ENCODE assay signal across 22 mouse cellular contexts in genomic region chr7:72990559-72991429, GRCm38 (mm10).
DNase-seq lines count a peak whose midpoint lies in the region; ATAC-seq and TF ChIP-seq lines count a peak whose summit lies in the region.
"Had no signal": no experiment of that assay in that cellular context is flagged by ENCODE, and none has a peak within 500 bp of the region (broad histone marks: within the 10 kb centered on the region; RNA-seq: fewer than 3 reads in every experiment).

No protein-coding gene starts in this region.

- no peaks in the 10 kb centered on the region for H3K27me3 ChIP-seq in hindbrain, postnatal 0 days (ENCODE audit: insufficient read depth, low read length)
- H3K27me3 ChIP-seq in hindbrain, embryonic 11.5 days (ENCODE audit: control insufficient read depth, insufficient read depth, low read length) = no peaks in the 10 kb centered on the region
- H3K27me3 ChIP-seq in megakaryocyte, embryonic 14.5 days (replicated peaks) = no peaks in the 10 kb centered on the region
- H3K27me3 ChIP-seq in intestine, embryonic 14.5 days (replicated peaks; ENCODE audit: control insufficient read depth, insufficient read depth, low read length) = no peaks in the 10 kb centered on the region
- H3K27me3 ChIP-seq: hindbrain, embryonic 12.5 days; neural tube, embryonic 12.5 days had no signal

- H3K4me2 ChIP-seq in hindbrain, postnatal 0 days (ENCODE audit: low read depth, low read length) = no peak overlapping the region
- no peak overlapping the region for H3K4me2 ChIP-seq in hindbrain, embryonic 11.5 days (replicated peaks; ENCODE audit: low read depth, low read length)
- no peak overlapping the region for H3K4me2 ChIP-seq in intestine, embryonic 14.5 days (ENCODE audit: low read length)
- H3K4me2 ChIP-seq: heart, embryonic 11.5 days; hindbrain, embryonic 12.5 days; liver, embryonic 11.5 days; neural tube, embryonic 12.5 days had no signal

- TF ChIP-seq CTCF in hindbrain, postnatal 0 days (IDR thresholded peaks at IDR 0.05; ENCODE audit: low read depth) = no peak

- no peaks in the 10 kb centered on the region for H3K36me3 ChIP-seq in hindbrain, postnatal 0 days (ENCODE audit: insufficient read depth, low read length)
- no peaks in the 10 kb centered on the region for H3K36me3 ChIP-seq in hindbrain, embryonic 11.5 days (ENCODE audit: control insufficient read depth, insufficient read depth, low read length)
- H3K36me3 ChIP-seq in megakaryocyte, embryonic 14.5 days (replicated peaks; ENCODE audit: low read length) = no peaks in the 10 kb centered on the region
- no peaks in the 10 kb centered on the region for H3K36me3 ChIP-seq in intestine, embryonic 14.5 days (ENCODE audit: control insufficient read depth, insufficient read depth, low read length)
- H3K36me3 ChIP-seq: hindbrain, embryonic 12.5 days; midbrain, embryonic 10.5 days; neural tube, embryonic 12.5 days had no signal

- H3K9me3 ChIP-seq in hindbrain, postnatal 0 days (ENCODE audit: low read length) = 0 out of 2 replicates have a peak, but pooled peaks cover 3% of the 10 kb centered on the region
- H3K9me3 ChIP-seq in hindbrain, embryonic 11.5 days (ENCODE audit: control insufficient read depth, low read length) = no peaks in the 10 kb centered on the region
- peaks cover 22% of the 10 kb centered on the region for H3K9me3 ChIP-seq in megakaryocyte, embryonic 14.5 days
- no peaks in the 10 kb centered on the region for H3K9me3 ChIP-seq in intestine, embryonic 14.5 days (ENCODE audit: control insufficient read depth, low read length)
- H3K9me3 ChIP-seq: neural tube, embryonic 12.5 days had no signal

- no peak overlapping the region for H3K27ac ChIP-seq in hindbrain, postnatal 0 days
- no peak overlapping the region for H3K27ac ChIP-seq in hindbrain, embryonic 11.5 days (ENCODE audit: low read depth, low read length)
- H3K27ac ChIP-seq in intestine, embryonic 14.5 days (ENCODE audit: low read depth) = no peak overlapping the region
- H3K27ac ChIP-seq: hindbrain, embryonic 12.5 days; midbrain, embryonic 10.5 days; neural tube, embryonic 12.5 days had no signal

- H3K9ac ChIP-seq in hindbrain, postnatal 0 days (replicated peaks; ENCODE audit: low read length) = no peak overlapping the region
- no peak overlapping the region for H3K9ac ChIP-seq in hindbrain, embryonic 11.5 days (ENCODE audit: low read depth, low read length)
- no peak overlapping the region for H3K9ac ChIP-seq in intestine, embryonic 14.5 days (ENCODE audit: low read length)
- H3K9ac ChIP-seq: forebrain, postnatal 0 days; hindbrain, embryonic 12.5 days; neural tube, embryonic 12.5 days had no signal

- no peak for ATAC-seq in hindbrain, postnatal 0 days
- ATAC-seq in hindbrain, embryonic 11.5 days (ENCODE audit: low FRiP score) = no peak
- no peak for ATAC-seq in megakaryocyte, adult 5-6 weeks (ENCODE audit: poor library complexity, severe bottlenecking)
- peak; percentile 82 for ATAC-seq in intestine, embryonic 14.5 days (replicated peaks; ENCODE audit: low FRiP score, low TSS enrichment, low read depth)
- no peak for ATAC-seq in megakaryocyte-erythroid progenitor cell, adult 5-6 weeks (replicated peaks; ENCODE audit: low FRiP score, low TSS enrichment, poor library complexity, severe bottlenecking)
- ATAC-seq: forebrain, postnatal 0 days; inflammation-experienced regulatory T-cells, adult 6 months had no signal

- DNase-seq in hindbrain, postnatal 0 days (ENCODE audit: low spot score) = peak; percentile 13
- no peak for DNase-seq in hindbrain, embryonic 11.5 days (ENCODE audit: low spot score)
- peak; percentile 57 for DNase-seq in intestine, embryonic 14.5 days (ENCODE audit: low spot score)
- DNase-seq in mesoderm, embryonic 11.5 days (ENCODE audit: low read depth, low spot score) = peak; percentile 45
- DNase-seq: cerebellum, adult 8-10 months; forebrain, postnatal 0 days; gastrocnemius, postnatal 36 days; heart, postnatal 10 days; left cerebral cortex, postnatal 4 days; lung, adult 18-20 months; lung, postnatal 14 days; right cerebral cortex, adult 18-20 months; thymus, postnatal 4 days had no signal

- H3K4me3 ChIP-seq in hindbrain, postnatal 0 days (ENCODE audit: low read length) = no peak overlapping the region
- no peak overlapping the region for H3K4me3 ChIP-seq in hindbrain, embryonic 11.5 days (ENCODE audit: low read depth, low read length)
- peak overlapping the region; percentile 75 for H3K4me3 ChIP-seq in megakaryocyte, embryonic 14.5 days (replicated peaks)
- H3K4me3 ChIP-seq in intestine, embryonic 14.5 days (ENCODE audit: low read depth, low read length) = no peak overlapping the region
- H3K4me3 ChIP-seq: hindbrain, embryonic 12.5 days; midbrain, embryonic 10.5 days; neural tube, embryonic 12.5 days had no signal

- WGBS in hindbrain, postnatal 0 days = 74% methylated on average over 8 of the region's 8 CpGs
- WGBS in hindbrain, embryonic 11.5 days = 78% methylated on average over 8 of the region's 8 CpGs
- 40% methylated on average over 8 of the region's 8 CpGs for WGBS in intestine, embryonic 14.5 days

- H3K4me1 ChIP-seq in hindbrain, postnatal 0 days (ENCODE audit: insufficient read depth, low read length) = no peaks in the 10 kb centered on the region
- H3K4me1 ChIP-seq in hindbrain, embryonic 11.5 days (replicated peaks; ENCODE audit: control insufficient read depth, insufficient read depth, low read length) = no peaks in the 10 kb centered on the region
- H3K4me1 ChIP-seq in megakaryocyte, embryonic 14.5 days = no peaks in the 10 kb centered on the region
- H3K4me1 ChIP-seq in intestine, embryonic 14.5 days (replicated peaks; ENCODE audit: control insufficient read depth, insufficient read depth, low read length) = no peaks in the 10 kb centered on the region
- H3K4me1 ChIP-seq: hindbrain, embryonic 12.5 days; midbrain, embryonic 10.5 days; neural tube, embryonic 12.5 days had no signal
